Mouse (Mus musculus): ENCODE data around the gene Myzap.

DNA sequence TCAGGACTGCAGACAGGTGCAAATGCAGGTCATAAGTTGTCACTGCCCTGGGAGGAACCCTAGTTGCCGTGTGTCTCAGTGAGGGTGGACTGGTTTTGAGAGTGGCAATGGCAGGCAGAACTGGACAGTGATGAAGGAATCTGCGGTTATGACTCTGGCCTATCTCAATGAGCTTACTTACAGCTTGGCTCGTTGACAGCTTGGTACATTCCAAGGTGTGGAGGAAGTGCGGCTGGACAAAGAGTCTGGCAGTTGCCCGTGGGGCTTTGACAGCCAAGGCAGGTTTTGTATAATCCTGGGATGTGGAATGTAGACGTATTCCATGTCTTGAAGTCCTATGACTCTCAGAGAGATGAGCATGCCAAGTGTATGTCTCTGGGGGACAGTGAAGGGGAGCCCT, 16.9 kb upstream of the Myzap start:
- TF ChIP-seq POLR2A (IDR thresholded peaks at IDR 0.05; ENCODE audit: extremely low read depth, insufficient read depth, low read length) (no peak), CTCF (IDR thresholded peaks at IDR 0.05; ENCODE audit: extremely low read depth, insufficient read depth, low read length) (no peak)

Data from cortical plate, adult 2 months (tissue).